Mouse (Mus musculus) MEL (cell line): Measurements from ENCODE around the gene Lrrc4c.

ENCODE experiments used
- BHLHE40 ChIP-seq: IDR thresholded peaks from 2 replicates; pipeline ENCODE4 v1.6.1; 2012; ENCODE audit warnings: low read depth, mild to moderate bottlenecking, inconsistent platforms, low read length, improper control_type of control experiment, borderline replicate concordance
- CTCF ChIP-seq, 3 experiments: IDR thresholded peaks in 2 of 3; conservative IDR thresholded peaks in 1 of 3; 2 replicates each; pipeline ENCODE4 v1.5.1; 2011 to 2012; ENCODE audit warnings: low read length in 3 of 3, low read depth in 2 of 3, mild to moderate bottlenecking in 2 of 3, improper control_type of control experiment in 1 of 3, inconsistent platforms in 1 of 3, mixed read lengths in 1 of 3, moderate library complexity in 1 of 3; ENCODE audit not compliant: control insufficient read depth in 1 of 3, insufficient read depth in 1 of 3, poor library complexity in 1 of 3, severe bottlenecking in 1 of 3
- MAFK ChIP-seq: IDR thresholded peaks from 2 replicates; pipeline ENCODE4 v1.6.1; 2011; ENCODE audit warnings: low read depth, mild to moderate bottlenecking, low read length, improper control_type of control experiment, borderline replicate concordance
- ZC3H11A ChIP-seq: IDR thresholded peaks from 2 replicates; pipeline ENCODE4 v1.6.1; 2012; ENCODE audit warnings: low read depth, mild to moderate bottlenecking, inconsistent platforms, low read length, improper control_type of control experiment

DNA sequence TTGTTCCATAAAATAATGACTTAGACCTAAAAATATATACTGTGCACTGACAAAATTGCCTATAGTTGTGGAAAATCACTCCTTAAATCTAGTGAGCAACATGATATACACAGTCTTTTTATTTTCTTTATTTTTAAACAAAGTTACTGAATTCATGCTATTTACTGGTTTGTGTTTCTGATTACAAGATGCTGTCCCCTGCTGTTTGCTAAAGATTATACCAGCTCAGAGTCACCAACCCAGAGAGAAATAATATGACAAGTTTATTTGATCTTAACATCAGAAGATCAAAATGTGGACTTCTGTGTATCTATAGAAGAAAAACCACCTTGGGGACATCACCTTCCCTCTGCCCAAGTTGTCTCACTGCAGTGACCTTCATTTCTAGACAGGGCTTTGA, 1145.6 kb downstream of the Lrrc4c start:
- no peak for TF ChIP-seq ZC3H11A
- no peak for TF ChIP-seq MAFK
- no peak for TF ChIP-seq CTCF (IDR thresholded peaks at IDR 0.05 in 2 of 3, conservative IDR thresholded peaks at IDR 0.05 in 1 of 3; ENCODE audit: control insufficient read depth in 1 of 3, insufficient read depth in 1 of 3, low read depth in 2 of 3, low read length in 3 of 3, poor library complexity in 1 of 3, severe bottlenecking in 1 of 3)
- TF ChIP-seq BHLHE40, result no peak
